Mouse (Mus musculus): Measurements from ENCODE around the gene Irf6.

DNA sequence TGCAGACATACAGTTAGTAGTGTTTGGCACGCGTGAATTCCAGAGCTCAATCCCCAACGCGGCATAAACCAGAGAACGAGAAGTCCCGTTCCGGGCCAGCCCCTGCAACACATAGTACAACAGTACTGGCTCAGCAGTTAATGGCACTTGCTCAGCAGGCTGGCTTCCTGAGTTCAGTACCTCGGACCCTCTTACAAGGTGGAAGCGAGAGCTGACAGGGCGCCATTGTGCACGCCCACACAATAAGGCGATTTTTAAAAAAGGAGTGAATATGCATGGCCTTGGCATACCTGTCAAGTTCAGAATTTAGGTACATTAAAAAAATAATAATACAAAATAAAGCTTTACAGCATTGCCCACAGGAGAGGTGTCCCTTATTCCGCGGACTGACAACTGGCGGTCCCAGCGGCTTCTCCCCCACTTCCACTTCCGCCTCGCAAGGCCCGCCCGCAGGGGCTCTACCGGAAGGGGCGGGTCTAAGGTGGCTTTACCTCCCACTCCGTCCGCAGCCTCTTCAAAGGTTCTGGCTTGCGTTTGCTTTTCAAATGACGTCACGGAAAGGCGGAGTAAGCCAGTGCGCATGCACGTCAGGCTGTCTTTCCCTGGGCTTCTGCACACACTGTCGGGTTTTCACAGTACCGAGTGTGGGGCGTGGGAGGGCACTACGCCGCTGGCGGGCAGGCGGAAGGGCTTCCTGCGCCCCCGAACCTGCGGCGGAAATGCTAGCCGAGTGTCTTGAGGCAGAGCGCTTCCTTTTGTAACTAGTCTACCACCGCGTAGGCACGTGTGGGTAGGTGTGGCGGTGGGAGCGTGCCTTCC is 20.3 kb downstream of the Irf6 start:
- no peak for TF ChIP-seq CTCF (IDR thresholded peaks at IDR 0.05; ENCODE audit: low read depth, low read length)
- TF ChIP-seq POLR2AphosphoS5 (IDR thresholded peaks at IDR 0.05; ENCODE audit: insufficient replicate concordance, low read depth, low read length) = no peak
- no peak for TF ChIP-seq TAL1 (conservative IDR thresholded peaks at IDR 0.05; ENCODE audit: low read depth, low read length)

All from G1E (cell line).